Mouse (Mus musculus) layer of hippocampus, adult 11-12 months (tissue): ENCODE data around the gene Krcc1.

Source experiments
- DNase-seq: peaks from one replicate; pipeline ENCODE4 v3.0.0; 2022; ENCODE audit warnings: low spot score

The Krcc1 gene

GRCm38 (mm10) chr6:71271389-71272315 is at the start of gene Krcc1:
Gene Krcc1, plus strand, starts transcription at chr6:71271677.
- DNase-seq = peak; percentile 97

DNA sequence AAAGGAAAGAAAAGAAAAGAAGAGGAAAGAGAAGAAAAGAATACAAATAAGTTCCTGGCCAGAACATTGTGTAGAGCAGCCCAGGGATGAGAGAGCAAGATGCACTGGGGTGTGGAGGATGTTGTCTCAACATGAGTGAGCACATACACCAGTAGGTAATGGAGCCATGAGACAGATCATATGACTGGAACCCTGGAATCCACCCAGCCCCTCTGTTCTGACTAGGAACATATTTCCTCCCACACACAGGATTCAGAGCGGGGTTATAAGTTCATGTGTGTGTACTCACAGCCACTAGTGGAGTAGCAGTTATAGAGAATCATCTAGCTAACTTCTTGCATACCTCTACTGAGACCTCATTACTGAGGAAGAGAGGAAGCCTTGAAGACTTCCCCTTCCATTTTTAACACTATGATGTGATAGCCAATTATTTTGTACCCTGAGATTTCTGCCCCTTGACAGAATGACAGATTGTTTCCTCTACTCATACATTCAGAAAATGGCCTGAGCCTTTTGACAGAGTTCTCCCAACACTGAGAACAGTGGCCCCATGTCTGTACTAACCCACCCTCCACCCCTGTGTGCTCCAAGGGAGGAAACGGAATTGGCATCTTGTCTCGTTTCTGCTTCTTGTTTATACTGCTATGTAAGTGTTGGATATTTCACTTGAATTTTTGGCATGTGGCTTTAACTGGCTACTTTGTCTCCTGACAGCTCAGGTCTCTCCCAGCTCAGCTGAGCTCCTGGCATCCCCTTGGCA is 47.1 kb upstream of the Krcc1 start:
- DNase-seq = no peak

DNA sequence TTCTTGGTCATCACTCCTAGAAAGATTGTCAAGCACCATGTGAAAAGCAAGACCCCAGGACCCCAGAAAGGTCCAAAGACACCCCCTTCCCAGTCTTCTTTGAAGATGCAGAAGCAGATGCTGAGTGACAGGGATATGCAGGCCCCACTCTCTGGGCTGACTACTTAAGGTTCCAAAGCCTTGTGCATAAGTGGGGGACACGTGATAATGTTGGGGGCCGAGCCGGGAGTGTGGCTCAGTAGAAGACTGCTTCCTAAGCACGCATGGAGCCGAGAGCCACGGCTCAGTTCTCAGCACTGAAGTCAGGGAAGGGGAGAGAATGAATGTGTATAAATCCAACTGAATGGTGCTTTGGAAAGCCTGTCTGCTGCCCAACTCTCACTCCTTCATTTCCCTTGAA is 44.9 kb upstream of the Krcc1 start:
- no peak for DNase-seq

GRCm38 (mm10) chr6:71227157-71227770 is 44.2 kb upstream of the Krcc1 start:
- no peak for DNase-seq

- no peak for DNase-seq
Observed at GRCm38 (mm10) chr6:71235121-71235520, 36.4 kb upstream of the Krcc1 start.

DNA sequence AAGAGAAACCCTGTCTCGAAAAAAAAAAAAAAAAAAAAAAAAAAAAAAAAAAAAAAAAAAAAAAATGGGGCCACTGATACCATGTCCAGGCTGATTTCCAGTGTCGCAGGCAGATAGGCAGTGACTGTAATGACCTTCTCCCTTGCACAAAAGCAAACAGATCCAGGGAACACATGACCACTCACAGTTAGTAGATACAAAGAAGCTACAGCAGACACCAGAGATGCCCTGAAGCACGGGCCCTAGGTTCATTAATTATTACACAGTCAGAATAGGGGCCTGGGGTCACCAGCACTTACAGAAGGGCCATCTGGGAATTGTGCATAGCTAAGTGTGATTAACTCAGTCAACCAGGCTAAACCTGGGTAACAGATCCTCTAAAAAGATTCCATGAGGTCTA is 35.5 kb upstream of the Krcc1 start:
- DNase-seq = no peak

DNA sequence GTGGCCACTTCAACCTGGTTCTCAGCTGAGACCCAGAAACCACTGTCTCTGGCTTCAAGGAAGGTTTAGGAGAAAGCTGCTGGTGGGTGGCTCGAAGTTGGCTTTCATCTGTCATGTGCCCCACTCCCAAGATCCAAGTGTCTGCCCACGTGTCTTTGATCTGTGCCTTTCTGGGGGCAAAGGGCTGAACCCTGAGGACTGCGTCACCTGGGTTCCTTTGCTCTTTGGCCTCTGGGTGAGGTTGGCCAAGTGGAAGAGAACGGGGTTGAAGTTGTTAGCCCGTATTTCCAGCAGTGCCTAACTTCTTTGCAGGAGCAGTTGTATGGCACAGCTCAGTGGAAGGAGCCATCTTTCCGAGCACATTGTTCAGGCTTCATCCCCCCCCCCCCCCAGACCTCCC is 35.0 kb upstream of the Krcc1 start:
- DNase-seq = no peak

DNA sequence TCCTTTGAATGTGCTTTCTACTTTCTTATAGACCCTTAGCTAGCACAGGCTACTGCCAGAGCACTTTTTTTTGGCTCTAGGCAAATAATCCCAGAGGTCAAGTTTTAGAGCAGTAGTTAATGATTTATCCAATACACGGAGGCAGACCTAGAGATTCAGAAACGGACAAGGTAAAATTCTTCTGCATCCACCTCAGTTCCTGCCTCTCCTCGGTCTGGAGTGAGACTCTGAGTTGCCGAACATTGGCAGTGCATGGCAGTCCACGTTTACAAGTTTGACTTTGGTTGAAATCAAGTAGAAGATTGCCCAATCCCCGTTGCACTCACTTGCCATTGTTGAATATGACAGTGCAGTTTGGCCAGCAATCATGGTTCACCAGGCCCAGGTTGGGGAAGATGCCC is 34.4 kb upstream of the Krcc1 start:
- DNase-seq = no peak

DNA sequence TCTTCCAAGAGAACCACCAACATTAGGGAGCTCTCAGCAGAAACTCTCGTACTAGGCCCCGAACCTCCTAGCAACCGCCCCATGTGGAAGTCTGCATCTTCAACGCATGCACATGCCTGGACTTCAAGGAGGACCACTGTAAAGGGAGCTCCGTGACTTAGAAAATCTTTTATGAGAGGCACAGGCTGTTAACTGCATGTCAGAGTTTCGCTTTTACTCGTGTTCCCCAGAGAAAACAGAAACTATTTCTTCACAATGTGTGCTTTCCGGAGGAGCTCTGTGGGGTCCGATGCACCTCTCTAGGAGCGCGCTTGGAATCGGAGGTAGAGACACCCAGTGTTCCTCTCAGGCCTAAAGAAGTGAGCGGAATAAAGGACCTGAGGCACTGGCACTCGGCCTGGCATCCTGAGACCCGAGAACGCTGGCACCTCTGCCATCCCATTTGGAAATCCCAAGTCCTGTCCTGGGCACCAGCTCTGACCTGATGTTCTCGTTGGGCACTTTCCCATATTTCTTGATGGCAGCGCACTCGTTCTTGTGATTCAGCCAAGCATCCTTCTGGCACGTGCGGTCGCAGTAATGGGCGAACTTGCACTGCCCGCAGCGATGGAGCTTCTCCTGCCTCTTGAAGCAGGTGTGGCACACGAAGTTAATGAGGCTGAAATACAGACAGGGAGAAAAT is 32.3 kb upstream of the Krcc1 start:
- DNase-seq = no peak

- no peak for DNase-seq
Observed at GRCm38 (mm10) chr6:71240831-71241230, 30.6 kb upstream of the Krcc1 start.

DNA sequence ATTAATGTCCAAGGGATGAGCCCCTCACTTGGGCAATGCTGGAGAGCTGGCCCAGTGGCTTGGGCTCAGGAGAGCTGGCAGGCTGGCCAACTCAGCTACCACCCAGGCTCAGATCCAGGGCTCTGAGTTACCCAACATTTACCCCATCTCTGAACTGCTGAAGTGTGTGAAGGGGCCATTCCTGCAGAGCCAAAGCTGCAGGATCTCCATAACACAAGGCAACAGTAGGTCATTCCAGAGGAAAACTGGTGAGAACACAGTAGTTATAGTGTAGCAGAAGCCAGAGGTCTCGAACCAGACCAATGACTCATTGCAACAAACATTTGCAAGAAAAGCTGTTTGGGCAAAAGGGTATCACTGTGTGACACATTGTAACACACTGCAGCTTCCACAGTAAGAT is 28.7 kb upstream of the Krcc1 start:
- no peak for DNase-seq

GRCm38 (mm10) chr6:71243258-71243657 is 28.2 kb upstream of the Krcc1 start:
- no peak for DNase-seq

DNA sequence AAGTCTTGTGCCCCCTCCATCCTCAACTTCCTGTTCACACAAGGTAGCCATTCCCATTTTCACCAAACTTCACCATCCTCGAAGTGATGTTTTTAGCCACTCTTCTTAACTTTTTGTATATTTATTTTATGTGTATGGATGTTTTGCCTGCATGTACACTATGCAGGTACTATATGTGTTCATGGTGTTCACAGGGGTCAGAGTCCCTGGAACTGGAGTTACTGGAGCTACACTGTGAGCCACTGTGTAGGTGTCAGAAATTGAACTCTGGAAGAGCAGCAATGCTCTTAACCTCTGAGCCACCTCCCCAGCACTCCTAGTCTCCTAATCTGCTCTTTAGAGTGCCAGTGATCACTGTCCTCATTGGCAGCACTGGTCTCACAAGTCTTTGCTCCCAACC is 23.1 kb upstream of the Krcc1 start:
- no peak for DNase-seq

GRCm38 (mm10) chr6:71249615-71250014 is 21.9 kb upstream of the Krcc1 start:
- no peak for DNase-seq

- DNase-seq = no peak
Observed at GRCm38 (mm10) chr6:71250951-71251350, 20.5 kb upstream of the Krcc1 start.

- DNase-seq = no peak
Observed at GRCm38 (mm10) chr6:71254456-71254855, 17.0 kb upstream of the Krcc1 start.

DNA sequence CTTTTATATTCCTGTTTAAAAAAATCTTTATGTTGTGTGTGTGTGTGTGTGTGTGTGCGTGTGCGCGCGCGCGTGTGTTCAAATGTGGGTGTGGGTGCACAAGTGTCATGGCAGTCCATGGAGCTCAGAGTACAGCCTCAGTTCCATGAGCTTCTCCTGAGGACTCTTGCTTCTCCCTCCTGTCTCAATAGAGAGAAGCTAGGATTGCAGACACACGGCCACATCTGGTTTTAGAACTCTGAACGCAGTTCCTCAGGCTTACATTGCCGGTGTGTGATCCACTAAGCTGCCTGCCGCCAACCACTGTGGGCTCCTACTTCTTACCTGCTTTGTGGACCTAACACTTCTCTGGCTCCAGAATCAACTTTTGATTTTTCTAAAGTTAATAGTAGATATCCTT is 15.3 kb upstream of the Krcc1 start:
- DNase-seq = no peak

- DNase-seq = no peak
Observed at GRCm38 (mm10) chr6:71257375-71257774, 14.1 kb upstream of the Krcc1 start.

DNA sequence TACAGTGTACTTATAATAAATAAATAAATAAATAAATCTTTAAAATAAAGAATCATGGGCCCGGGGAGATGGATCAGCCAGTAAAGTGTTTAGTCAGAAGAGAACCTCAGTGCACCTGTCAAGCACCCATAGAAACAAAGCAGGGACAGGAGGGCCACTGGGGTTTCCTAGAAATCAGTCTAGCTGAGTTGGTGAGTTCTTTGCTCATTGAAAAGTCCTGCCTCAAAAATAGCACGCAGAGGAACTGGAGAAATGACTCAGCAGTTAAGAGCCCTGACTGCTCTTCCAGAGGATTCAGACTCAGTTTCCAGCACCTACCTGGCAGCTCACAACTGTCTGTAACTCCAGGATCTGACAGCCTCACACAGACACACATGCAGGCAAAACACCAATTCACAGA is 12.9 kb upstream of the Krcc1 start:
- DNase-seq = no peak

DNA sequence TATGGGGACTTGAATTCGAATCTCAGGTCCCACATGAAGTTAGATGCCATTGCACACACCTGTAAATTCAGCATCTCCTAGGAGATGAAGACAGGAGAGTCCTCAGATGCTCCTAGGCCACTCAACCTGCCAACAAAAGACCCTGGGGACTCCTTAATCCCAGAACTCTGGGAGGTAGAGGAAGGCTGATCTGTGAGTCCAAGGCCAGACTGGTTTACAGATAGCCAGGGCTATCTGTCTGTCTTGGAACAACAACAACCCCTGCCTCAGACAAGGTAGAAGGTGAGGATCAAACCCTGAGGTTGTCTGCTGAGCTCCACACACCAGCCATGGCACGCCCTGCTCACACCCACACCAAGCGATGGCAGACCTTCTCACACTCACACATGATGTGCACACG is 12.3 kb upstream of the Krcc1 start:
- DNase-seq = no peak

DNA sequence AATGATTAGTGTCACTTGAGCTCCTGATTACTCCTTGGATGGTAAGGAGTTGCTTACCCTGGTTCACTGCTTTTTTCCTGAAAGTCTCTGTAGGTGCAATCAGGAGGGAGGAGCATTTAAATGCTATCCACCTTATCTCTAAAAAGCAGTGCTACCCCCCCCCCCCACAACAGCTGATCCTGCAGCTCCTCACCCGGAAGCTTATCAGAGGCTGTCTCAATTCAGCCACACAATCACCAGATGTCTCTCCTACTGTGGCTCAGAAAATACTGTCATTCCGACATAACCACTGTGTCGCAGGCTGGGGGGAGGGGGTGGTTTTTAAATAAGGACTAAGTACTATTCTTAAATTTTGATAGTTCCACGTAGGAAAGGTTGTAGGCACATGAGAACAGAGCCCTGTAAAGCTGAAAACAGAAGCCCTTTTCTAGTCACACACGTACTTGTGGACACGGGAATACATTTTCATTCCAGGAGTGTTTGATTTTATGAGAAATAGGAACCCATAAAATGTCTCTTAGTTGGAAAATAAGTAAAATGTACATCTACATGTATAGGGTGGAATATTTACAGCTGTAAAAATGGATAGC is 11.3 kb upstream of the Krcc1 start:
- no peak for DNase-seq

DNA sequence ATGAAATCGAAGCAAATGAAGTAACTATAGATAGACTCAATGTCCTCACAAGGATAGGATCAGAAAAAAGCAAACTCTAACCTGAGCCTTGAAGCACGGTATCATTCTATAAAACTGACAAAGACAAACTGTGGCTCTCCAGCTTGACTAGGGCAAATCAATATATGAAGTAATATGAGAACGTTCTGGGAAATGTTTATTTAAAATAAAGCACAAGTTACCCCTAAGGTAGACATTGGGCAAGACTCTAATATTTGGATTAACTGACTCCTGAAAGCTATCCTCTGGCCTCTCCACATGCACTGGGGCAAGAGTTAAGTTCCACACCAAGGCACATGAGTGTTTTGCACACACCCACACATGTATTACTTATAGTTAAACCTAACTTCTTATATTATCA is 10.4 kb upstream of the Krcc1 start:
- DNase-seq = no peak
